Mouse (Mus musculus) kidney, adult 2 months (tissue): ENCODE measurements around the gene Rnf222. TPM values are rescaled to one million over a fixed set of nuclear protein-coding genes. Genes with fewer than 3 reads are reported as not detected.

Experiments
- DNase-seq: peaks from one replicate; pipeline ENCODE4 v3.0.0; 2021
- H3K27ac ChIP-seq: fragments of 200-500 bp; 2 replicates; pipeline ENCODE4 v1.5.1; 2012; ENCODE audit warnings: low read depth, low read length, control low read depth, inconsistent platforms; ENCODE audit not compliant: insufficient read depth
- H3K27me3 ChIP-seq: fragments of 200-500 bp; replicated peaks from 2 replicates; pipeline ENCODE4 v1.6.1; 2012; ENCODE audit warnings: mild to moderate bottlenecking, moderate library complexity, low read length, inconsistent platforms; ENCODE audit not compliant: control insufficient read depth, insufficient read depth
- H3K36me3 ChIP-seq: fragments of 200-500 bp; 2 replicates; pipeline ENCODE4 v1.6.1; 2012; ENCODE audit warnings: mild to moderate bottlenecking, moderate library complexity, low read length, inconsistent platforms; ENCODE audit not compliant: control insufficient read depth, insufficient read depth
- H3K4me1 ChIP-seq: fragments of 200-500 bp; 2 replicates; pipeline ENCODE4 v1.6.1; 2011; ENCODE audit warnings: low read length; ENCODE audit not compliant: control insufficient read depth, insufficient read depth
- H3K4me3 ChIP-seq: fragments of 200-500 bp; 2 replicates; pipeline ENCODE4 v1.5.1; 2011; ENCODE audit warnings: mild to moderate bottlenecking, low read depth, low read length, control low read depth; ENCODE audit not compliant: insufficient read depth
- CTCF ChIP-seq: fragments of 200-500 bp; conservative IDR thresholded peaks from 2 replicates; pipeline ENCODE4 v1.5.1; 2011; ENCODE audit warnings: low read depth, mild to moderate bottlenecking, control low read depth, low read length, moderate library complexity, mixed read lengths; ENCODE audit not compliant: insufficient read depth, insufficient read length
- POLR2A ChIP-seq: fragments of 200-500 bp; IDR thresholded peaks from one replicate; pipeline ENCODE4 v1.6.1; 2011; ENCODE audit warnings: low read depth, low read length, control low read depth
- WGBS: fragments of 180-500 bp; shearing (Covaris S2); methylation state at CpG from one replicate; pipeline ENCODE4 v1.1.7; 2018; 5-methylcytosine and 5-hydroxymethylcytosine counted together
- polyA plus RNA-seq: library from polyadenylated mRNA; depleted of rRNA; stranded (reverse); fragments of >200 nt; gene quantifications from 2 replicates; pipeline ENCODE4 v1.2.3, GENCODE M21; 2012

The Rnf222 gene
- polyA plus RNA-seq, 1 experiment: 0.13 TPM

- H3K36me3 ChIP-seq: no peaks in the 10 kb centered on the region
- no peak for TF ChIP-seq CTCF
- TF ChIP-seq POLR2A: no peak
- 58% methylated on average over 6 of the region's 6 CpGs for WGBS
- H3K27ac ChIP-seq: no peak overlapping the region
- H3K4me3 ChIP-seq: no peak overlapping the region
- H3K4me1 ChIP-seq: no peaks in the 10 kb centered on the region
- H3K27me3 ChIP-seq: no peaks in the 10 kb centered on the region
- DNase-seq: no peak
These were observed 9.5 kb downstream of the Rnf222 start for GRCm38 (mm10) chr11:68897838-68898237.

- no peak for TF ChIP-seq POLR2A
- TF ChIP-seq CTCF: no peak
- whole genome bisulfite sequencing: 87% methylated on average over 6 of the region's 6 CpGs
- H3K27ac ChIP-seq: no peak overlapping the region
- no peaks in the 10 kb centered on the region for H3K4me1 ChIP-seq
- H3K27me3 ChIP-seq: no peaks in the 10 kb centered on the region
- peaks cover 5% of the 10 kb centered on the region; the same call in 1 of the 2 replicates for H3K36me3 ChIP-seq
- H3K4me3 ChIP-seq: no peak overlapping the region
- DNase-seq: no peak
These were observed 10.4 kb downstream of the Rnf222 start for GRCm38 (mm10) chr11:68898790-68899189.

GRCm38 (mm10) chr11:68899815-68900214 lies 11.5 kb downstream of the Rnf222 start:
- Histone ChIP-seq H3K27me3 (no peaks in the 10 kb centered on the region), H3K4me1 (no peaks in the 10 kb centered on the region), H3K4me3 (no peak overlapping the region), H3K36me3 (peaks cover 10% of the 10 kb centered on the region), H3K27ac (no peak overlapping the region)
- TF ChIP-seq POLR2A: no peak
- TF ChIP-seq CTCF: no peak
- DNase-seq: no peak
- WGBS: 79% methylated on average over 8 of the region's 8 CpGs

- 28% methylated on average over 31 of the region's 31 CpGs for WGBS
- peak overlapping the region; percentile 49 for H3K4me3 ChIP-seq
- TF ChIP-seq POLR2A (no peak), CTCF (no peak)
- no peak overlapping the region for H3K27ac ChIP-seq
- H3K36me3 ChIP-seq: peaks cover 11% of the 10 kb centered on the region
- no peaks in the 10 kb centered on the region for H3K27me3 ChIP-seq
- no peaks in the 10 kb centered on the region for H3K4me1 ChIP-seq
- DNase-seq: no peak
These were observed 12.4 kb downstream of the Rnf222 start for GRCm38 (mm10) chr11:68900519-68901350.

GRCm38 (mm10) chr11:68901351-68902046 lies 13.1 kb downstream of the Rnf222 start, which contains the start of gene Rpl26:
Gene Rpl26, plus strand, starts transcription at chr11:68901583.
- Histone ChIP-seq H3K36me3 (peaks cover 11% of the 10 kb centered on the region), H3K4me3 (peak within 1 kb of the TSS; percentile 98), H3K27ac (peak within 1 kb of the TSS; percentile 83), H3K4me1 (no peaks in the 10 kb centered on the region), H3K27me3 (no peaks in the 10 kb centered on the region)
- WGBS: under 1% methylated on average over 52 of the region's 52 CpGs
- peak; percentile 99 for DNase-seq
- TF ChIP-seq CTCF (peak; percentile 97; the same call in 1 of the 2 replicates), POLR2A (peak; percentile 73)

GRCm38 (mm10) chr11:68902047-68902364 lies 13.7 kb downstream of the Rnf222 start:
- DNase-seq: no peak
- Histone ChIP-seq H3K27ac (peak overlapping the region; percentile 83), H3K4me3 (peak overlapping the region; percentile 98), H3K36me3 (peaks cover 11% of the 10 kb centered on the region), H3K4me1 (no peaks in the 10 kb centered on the region), H3K27me3 (no peaks in the 10 kb centered on the region)
- no peak for TF ChIP-seq POLR2A
- no peak for TF ChIP-seq CTCF
- 1% methylated on average over 10 of the region's 10 CpGs for WGBS

GRCm38 (mm10) chr11:68902367-68902766 lies 14.0 kb downstream of the Rnf222 start:
- no peak overlapping the region for H3K27ac ChIP-seq
- H3K4me1 ChIP-seq: no peaks in the 10 kb centered on the region
- DNase-seq: no peak
- 3% methylated on average over 11 of the region's 11 CpGs for WGBS
- H3K36me3 ChIP-seq: peaks cover 11% of the 10 kb centered on the region
- no peak for TF ChIP-seq POLR2A
- no peak for TF ChIP-seq CTCF
- H3K4me3 ChIP-seq: peak overlapping the region; percentile 98
- H3K27me3 ChIP-seq: no peaks in the 10 kb centered on the region
